Mouse (Mus musculus): ENCODE results near the gene Gm12166. TPM values are rescaled to one million over a fixed set of nuclear protein-coding genes. Genes with fewer than 3 reads are reported as not detected.

Gene Gm12166
- polyA plus RNA-seq, 1 experiment from 2014 or later, result 2.8 TPM

DNA sequence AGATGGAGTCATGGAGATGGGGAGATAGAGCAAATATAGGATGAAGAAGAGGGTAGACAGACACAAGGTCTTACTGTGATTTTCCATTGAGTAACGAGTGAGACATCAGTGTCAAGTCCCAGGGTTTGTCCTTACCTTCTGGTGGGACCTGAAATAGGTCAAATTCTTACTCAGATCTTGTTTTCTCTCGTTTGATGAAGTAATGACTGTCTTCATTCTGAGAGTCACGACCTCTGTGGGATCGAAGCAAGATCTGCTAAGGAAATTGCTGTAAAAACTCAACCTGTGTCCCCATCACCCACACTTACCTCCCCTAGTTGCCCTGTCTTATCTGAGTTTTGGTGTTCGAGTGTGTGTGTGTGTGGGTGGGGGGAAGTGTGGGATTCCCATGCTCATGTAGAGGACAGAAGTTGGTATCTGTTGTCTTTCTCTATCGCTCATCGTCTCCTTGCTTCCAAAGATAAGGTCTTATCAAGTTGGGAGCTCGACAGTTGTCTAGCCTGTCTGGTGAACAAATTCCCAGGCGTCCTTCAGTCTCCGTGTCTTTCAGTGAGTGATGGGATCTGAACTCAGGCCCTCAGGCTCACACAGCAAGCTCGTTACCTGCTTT is 31.8 kb upstream of the Gm12166 start:
- Histone ChIP-seq H3K9ac (no peak overlapping the region), H3K4me3 (replicated peaks) (no peak overlapping the region)
- ATAC-seq (replicated peaks; ENCODE audit: low FRiP score), result no peak

DNA sequence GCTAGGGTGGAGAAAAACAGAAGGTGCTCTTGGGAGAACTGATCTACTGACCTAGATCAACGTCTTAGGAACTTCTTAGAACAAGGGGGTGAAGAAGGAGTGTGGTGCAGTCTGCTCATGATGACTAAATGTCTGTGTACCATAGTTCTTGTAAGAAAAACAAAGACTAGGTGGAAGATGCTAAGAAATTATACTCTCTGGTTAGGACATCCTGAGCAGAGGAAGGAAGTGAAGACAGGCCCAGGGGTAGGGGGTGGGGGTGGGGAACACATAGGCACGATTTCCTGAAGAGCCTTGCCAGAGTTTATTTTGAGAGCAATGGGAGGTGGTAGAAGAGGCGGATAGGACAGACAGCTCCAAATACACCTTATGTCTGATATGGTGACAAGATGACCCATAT is 31.3 kb upstream of the Gm12166 start:
- Histone ChIP-seq H3K9ac (no peak overlapping the region), H3K9me3 (replicated peaks) (no peaks in the 10 kb centered on the region), H3K27ac (0 out of 2 replicates have a peak overlapping the region, but pooled peaks have one; percentile 28), H3K4me1 (peaks cover 21% of the 10 kb centered on the region), H3K27me3 (no peaks in the 10 kb centered on the region), H3K36me3 (peaks cover 3% of the 10 kb centered on the region; the same call in 1 of the 2 replicates), H3K4me2 (no peak overlapping the region), H3K4me3 (replicated peaks) (no peak overlapping the region)
- WGBS, result 75% methylated on average over 3 of the region's 3 CpGs
- ATAC-seq (replicated peaks; ENCODE audit: low FRiP score), result no peak

More for the DNA sequence above, 31.8 kb upstream of the Gm12166 start:
- peaks cover 26% of the 10 kb centered on the region for H3K4me1 ChIP-seq
- H3K27ac ChIP-seq, result peak overlapping the region; percentile 33
- H3K4me2 ChIP-seq, result no peak overlapping the region
- H3K27me3 ChIP-seq, result no peaks in the 10 kb centered on the region
- 86% methylated on average over 11 of the region's 11 CpGs for WGBS
- H3K9me3 ChIP-seq (replicated peaks), result no peaks in the 10 kb centered on the region
- peaks cover 3% of the 10 kb centered on the region; the same call in 1 of the 2 replicates for H3K36me3 ChIP-seq

- WGBS, result 86% methylated on average over 2 of the region's 2 CpGs
- no peaks in the 10 kb centered on the region for H3K9me3 ChIP-seq (replicated peaks)
- peaks cover 18% of the 10 kb centered on the region for H3K4me1 ChIP-seq
- H3K4me2 ChIP-seq, result no peak overlapping the region
- H3K27me3 ChIP-seq, result no peaks in the 10 kb centered on the region
- no peak for ATAC-seq (replicated peaks; ENCODE audit: low FRiP score)
- H3K36me3 ChIP-seq, result peaks cover 20% of the 10 kb centered on the region
- H3K4me3 ChIP-seq (replicated peaks), result no peak overlapping the region
- no peak overlapping the region for H3K9ac ChIP-seq
- H3K27ac ChIP-seq, result no peak overlapping the region
These were observed 29.0 kb upstream of the Gm12166 start for GRCm38 (mm10) chr11:46081075-46081474.

DNA sequence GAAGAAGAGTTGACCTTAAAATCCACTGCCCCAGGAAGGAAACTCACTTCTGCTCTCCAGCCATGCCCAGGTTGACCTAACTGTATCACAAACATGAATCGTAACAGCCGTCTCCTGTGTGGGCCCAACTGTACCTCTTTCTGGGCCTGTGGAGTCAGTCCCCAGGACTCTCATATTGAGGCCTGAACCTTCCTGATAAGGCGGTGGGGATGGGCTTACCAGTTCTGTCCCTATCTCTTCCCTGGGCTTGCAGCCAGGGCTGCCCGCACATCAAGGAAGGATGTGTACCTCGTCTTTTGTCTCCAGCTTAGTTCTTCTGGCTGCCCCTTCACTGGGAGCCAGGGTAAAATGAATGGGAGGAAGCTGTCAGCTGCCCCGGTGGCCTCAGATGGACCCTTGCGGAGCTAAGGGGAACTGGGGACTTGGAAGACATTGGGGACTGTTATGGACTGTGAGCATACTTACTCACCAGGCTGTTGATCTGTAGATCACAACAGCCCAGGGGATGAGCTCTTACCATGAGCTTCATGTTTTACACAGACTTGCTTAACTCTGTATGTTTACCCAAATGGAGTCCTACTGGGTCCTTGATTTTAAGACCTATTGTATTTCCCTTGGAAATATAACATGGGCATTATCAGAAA is 25.7 kb upstream of the Gm12166 start:
- no peaks in the 10 kb centered on the region for H3K27me3 ChIP-seq
- peaks cover 26% of the 10 kb centered on the region for H3K36me3 ChIP-seq
- no peak overlapping the region for H3K4me3 ChIP-seq (replicated peaks)
- no peak overlapping the region for H3K4me2 ChIP-seq
- no peaks in the 10 kb centered on the region for H3K9me3 ChIP-seq (replicated peaks)
- peaks cover 19% of the 10 kb centered on the region for H3K4me1 ChIP-seq
- ATAC-seq (replicated peaks; ENCODE audit: low FRiP score), result peak; percentile 88
- H3K27ac ChIP-seq, result no peak overlapping the region
- H3K9ac ChIP-seq, result no peak overlapping the region
- WGBS, result 87% methylated on average over 7 of the region's 7 CpGs

- ATAC-seq (replicated peaks; ENCODE audit: low FRiP score), result no peak
- no peak overlapping the region for H3K4me2 ChIP-seq
These were observed 25.2 kb upstream of the Gm12166 start for GRCm38 (mm10) chr11:46077304-46077703.

DNA sequence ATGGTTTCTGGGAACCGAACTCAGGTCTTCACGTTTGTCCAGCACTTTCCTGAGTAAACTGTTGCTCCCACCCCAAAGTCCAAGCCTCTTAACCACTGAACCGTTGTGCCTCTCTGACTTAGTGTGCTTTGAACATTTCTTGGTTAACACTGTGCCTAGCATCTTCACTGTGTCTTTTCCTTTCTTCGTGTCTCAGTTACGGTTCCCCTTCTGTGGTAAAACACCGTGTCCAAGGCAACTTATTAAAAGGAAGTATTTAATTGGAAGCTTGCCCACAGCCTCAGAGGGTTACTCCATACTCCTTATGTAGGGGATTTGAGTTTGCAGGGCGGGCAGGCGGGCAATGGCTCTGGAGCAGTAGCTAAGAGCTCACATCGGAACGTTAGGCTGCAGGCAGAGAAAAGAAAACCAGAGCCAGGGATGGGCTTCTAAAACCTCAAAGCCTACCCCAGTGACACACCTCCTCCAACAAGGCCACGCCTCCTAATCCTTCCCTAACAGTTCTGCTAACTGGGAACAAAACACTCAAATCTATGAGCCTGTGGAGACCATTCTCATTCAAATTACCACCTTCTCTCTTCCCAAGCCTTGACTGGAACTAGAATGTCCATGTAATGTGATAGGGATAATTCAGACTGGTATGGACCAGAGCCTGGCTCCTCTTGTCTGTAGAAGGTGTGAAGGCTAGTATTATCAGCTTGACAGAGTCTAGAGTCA is 24.5 kb upstream of the Gm12166 start:
- H3K27me3 ChIP-seq, result no peaks in the 10 kb centered on the region
- no peak overlapping the region for H3K9ac ChIP-seq
- no peak overlapping the region for H3K4me3 ChIP-seq (replicated peaks)
- WGBS, result 92% methylated on average over 11 of the region's 11 CpGs
- H3K27ac ChIP-seq, result peak overlapping the region; percentile 28; the same call in 1 of the 2 replicates
- peaks cover 29% of the 10 kb centered on the region for H3K4me1 ChIP-seq
- ATAC-seq (replicated peaks; ENCODE audit: low FRiP score), result no peak
- H3K4me2 ChIP-seq, result no peak overlapping the region
- H3K36me3 ChIP-seq, result peaks cover 26% of the 10 kb centered on the region
- H3K9me3 ChIP-seq (replicated peaks), result no peaks in the 10 kb centered on the region

More at GRCm38 (mm10) chr11:46077304-46077703, 25.2 kb upstream of the Gm12166 start:
- no peak overlapping the region for H3K9ac ChIP-seq
- H3K27me3 ChIP-seq, result no peaks in the 10 kb centered on the region
- no peak overlapping the region for H3K4me3 ChIP-seq (replicated peaks)
- 84% methylated on average over 5 of the region's 5 CpGs for WGBS
- H3K27ac ChIP-seq, result peak overlapping the region; percentile 28; the same call in 1 of the 2 replicates
- no peaks in the 10 kb centered on the region for H3K9me3 ChIP-seq (replicated peaks)
- peaks cover 26% of the 10 kb centered on the region for H3K36me3 ChIP-seq
- peaks cover 24% of the 10 kb centered on the region for H3K4me1 ChIP-seq

GRCm38 (mm10) chr11:46075507-46075906 is 23.4 kb upstream of the Gm12166 start:
- no peak overlapping the region for H3K9ac ChIP-seq
- H3K4me3 ChIP-seq (replicated peaks), result no peak overlapping the region
- H3K27ac ChIP-seq, result no peak overlapping the region
- no peaks in the 10 kb centered on the region for H3K27me3 ChIP-seq
- H3K4me2 ChIP-seq, result no peak overlapping the region
- H3K9me3 ChIP-seq (replicated peaks), result no peaks in the 10 kb centered on the region
- peaks cover 39% of the 10 kb centered on the region for H3K4me1 ChIP-seq
- no peak for ATAC-seq (replicated peaks; ENCODE audit: low FRiP score)
- H3K36me3 ChIP-seq, result peaks cover 26% of the 10 kb centered on the region
- 87% methylated on average over 3 of the region's 3 CpGs for WGBS

GRCm38 (mm10) chr11:46073850-46074688 is 21.9 kb upstream of the Gm12166 start:
- no peak overlapping the region for H3K4me3 ChIP-seq (replicated peaks)
- H3K36me3 ChIP-seq, result peaks cover 23% of the 10 kb centered on the region
- 0 out of 2 replicates have a peak overlapping the region, but pooled peaks have one; percentile 1 for H3K4me2 ChIP-seq
- peaks cover 53% of the 10 kb centered on the region for H3K4me1 ChIP-seq
- H3K27me3 ChIP-seq, result no peaks in the 10 kb centered on the region
- no peak for ATAC-seq (replicated peaks; ENCODE audit: low FRiP score)
- peak overlapping the region; percentile 78 for H3K27ac ChIP-seq
- no peaks in the 10 kb centered on the region for H3K9me3 ChIP-seq (replicated peaks)
- no peak overlapping the region for H3K9ac ChIP-seq
- WGBS, result 78% methylated on average over 17 of the region's 17 CpGs

DNA sequence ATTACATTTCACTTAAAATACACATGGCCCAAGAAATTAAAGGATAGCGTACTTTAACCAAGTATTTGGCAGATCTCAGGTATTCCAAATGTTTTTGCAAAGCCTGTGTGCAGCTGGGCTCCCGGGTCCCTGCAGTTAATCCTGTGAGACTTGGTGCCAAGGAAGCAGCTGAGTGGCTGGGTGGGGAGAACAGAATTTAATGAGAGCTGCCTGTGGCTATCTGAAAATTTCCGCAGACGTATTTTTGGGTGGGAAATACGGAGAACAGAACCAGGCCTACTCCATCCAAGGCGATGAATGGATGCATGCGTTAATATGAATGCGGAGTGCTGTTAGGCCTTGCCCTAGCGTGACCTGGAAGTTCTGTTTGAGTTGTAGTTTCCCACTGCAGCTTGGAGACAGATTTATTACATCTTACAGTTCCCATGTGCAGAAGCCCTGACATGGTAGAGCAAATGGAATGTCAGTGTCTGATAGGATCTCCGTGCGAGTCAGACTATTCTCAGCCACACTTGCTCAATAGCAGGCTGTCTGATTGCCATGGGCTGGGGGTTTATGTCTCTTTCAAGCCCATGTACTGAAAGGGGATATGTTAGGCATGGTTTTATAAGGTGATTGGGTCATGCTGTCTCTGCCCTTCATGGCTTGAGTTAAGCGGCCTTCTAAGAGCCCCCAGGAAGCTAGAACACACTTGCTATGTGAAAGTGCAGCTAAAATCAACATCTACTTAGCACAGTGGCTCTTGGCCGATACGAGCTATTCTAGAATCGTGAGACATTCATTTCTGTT is 21.1 kb upstream of the Gm12166 start:
- Histone ChIP-seq H3K27ac (peak overlapping the region; percentile 78), H3K9me3 (replicated peaks) (no peaks in the 10 kb centered on the region), H3K4me3 (replicated peaks) (no peak overlapping the region), H3K9ac (no peak overlapping the region), H3K27me3 (no peaks in the 10 kb centered on the region), H3K4me1 (peaks cover 60% of the 10 kb centered on the region), H3K4me2 (0 out of 2 replicates have a peak overlapping the region, but pooled peaks have one; percentile 1), H3K36me3 (peaks cover 23% of the 10 kb centered on the region)
- no peak for ATAC-seq (replicated peaks; ENCODE audit: low FRiP score)
- 35% methylated on average over 15 of the region's 15 CpGs for WGBS

DNA sequence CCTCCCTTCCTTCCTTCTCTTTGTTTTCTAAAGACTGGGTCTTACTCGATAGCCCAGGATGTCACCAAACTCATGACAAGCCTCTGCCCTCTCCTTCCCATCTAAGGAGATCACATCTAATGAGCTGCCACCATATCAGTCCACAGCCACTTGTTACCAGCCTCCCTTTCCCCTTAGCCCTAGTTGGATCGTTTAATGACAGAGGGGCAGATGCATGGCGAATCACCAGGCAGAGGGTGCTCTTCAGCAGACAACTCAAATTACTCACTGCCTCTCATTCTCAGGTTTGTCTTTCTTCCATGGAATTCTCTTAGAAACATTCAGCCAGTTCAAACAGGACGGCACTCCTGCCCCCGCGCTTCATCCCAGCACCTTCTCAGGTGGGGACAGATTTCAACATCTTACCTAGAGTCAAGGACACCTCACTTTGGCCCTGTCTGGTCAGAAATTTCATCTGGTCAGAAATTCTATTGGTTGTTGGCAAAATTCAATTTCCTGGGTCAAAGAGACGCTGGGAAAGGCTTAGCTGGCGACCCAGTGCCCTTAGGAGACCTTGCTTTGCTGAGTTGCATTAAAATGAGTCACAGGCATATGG is 20.4 kb upstream of the Gm12166 start:
- 59% methylated on average over 8 of the region's 8 CpGs for WGBS
- no peak for ATAC-seq (replicated peaks; ENCODE audit: low FRiP score)

More for the DNA sequence above, 20.4 kb upstream of the Gm12166 start:
- Histone ChIP-seq H3K4me3 (replicated peaks) (no peak overlapping the region), H3K36me3 (peaks cover 18% of the 10 kb centered on the region), H3K9ac (no peak overlapping the region), H3K27ac (peak overlapping the region; percentile 78), H3K4me1 (peaks cover 60% of the 10 kb centered on the region), H3K4me2 (no peak overlapping the region), H3K9me3 (replicated peaks) (no peaks in the 10 kb centered on the region), H3K27me3 (no peaks in the 10 kb centered on the region)

All from kidney, embryonic 15.5 days (tissue).